Mouse (Mus musculus) MEL (cell line): ENCODE data around the gene Ppp1r32.

Experiments
- CHD1 ChIP-seq: IDR thresholded peaks from 2 replicates; pipeline ENCODE4 v1.6.1; 2012; ENCODE audit warnings: low read depth, mild to moderate bottlenecking, inconsistent platforms, low read length, improper control_type of control experiment
- CTCF ChIP-seq, 3 experiments: IDR thresholded peaks in 2 of 3; conservative IDR thresholded peaks in 1 of 3; 2 replicates each; pipeline ENCODE4 v1.5.1; 2011 to 2012; ENCODE audit warnings: low read length in 3 of 3, low read depth in 2 of 3, mild to moderate bottlenecking in 2 of 3, improper control_type of control experiment in 1 of 3, inconsistent platforms in 1 of 3, mixed read lengths in 1 of 3, moderate library complexity in 1 of 3; ENCODE audit not compliant: control insufficient read depth in 1 of 3, insufficient read depth in 1 of 3, poor library complexity in 1 of 3, severe bottlenecking in 1 of 3
- E2F4 ChIP-seq: IDR thresholded peaks from 2 replicates; pipeline ENCODE4 v1.6.1; 2011; ENCODE audit warnings: low read depth, low read length, improper control_type of control experiment, borderline replicate concordance
- ELF1 ChIP-seq: IDR thresholded peaks from 2 replicates; pipeline ENCODE4 v1.6.1; 2014; ENCODE audit warnings: low read depth, mild to moderate bottlenecking, inconsistent platforms, low read length, improper control_type of control experiment, moderate library complexity
- EP300 ChIP-seq, 2 experiments: IDR thresholded peaks; 2 replicates each; pipeline ENCODE4 v1.6.1; 2011; ENCODE audit warnings: improper control_type of control experiment in 2 of 2, low read length in 2 of 2, low read depth in 1 of 2, mild to moderate bottlenecking in 1 of 2
- MAFK ChIP-seq: IDR thresholded peaks from 2 replicates; pipeline ENCODE4 v1.6.1; 2011; ENCODE audit warnings: low read depth, mild to moderate bottlenecking, low read length, improper control_type of control experiment, borderline replicate concordance
- MAX ChIP-seq: IDR thresholded peaks from 2 replicates; pipeline ENCODE4 v1.6.1; 2011; ENCODE audit warnings: low read length, improper control_type of control experiment
- MAZ ChIP-seq: IDR thresholded peaks from 2 replicates; pipeline ENCODE4 v1.6.1; 2012; ENCODE audit warnings: low read depth, mild to moderate bottlenecking, inconsistent platforms, low read length, improper control_type of control experiment
- POLR2A ChIP-seq, 2 experiments: IDR thresholded peaks; 2 replicates each; pipeline ENCODE4 v1.6.1; 2011 to 2012; ENCODE audit warnings: low read length in 2 of 2, mild to moderate bottlenecking in 2 of 2, control low read depth in 1 of 2, improper control_type of control experiment in 1 of 2, low read depth in 1 of 2, moderate library complexity in 1 of 2; ENCODE audit not compliant: control insufficient read depth in 1 of 2, insufficient read depth in 1 of 2, poor library complexity in 1 of 2
- POLR2AphosphoS2 ChIP-seq: IDR thresholded peaks from 2 replicates; pipeline ENCODE4 v1.6.1; 2011; ENCODE audit warnings: low read length, improper control_type of control experiment
- SMC3 ChIP-seq: IDR thresholded peaks from 2 replicates; pipeline ENCODE4 v1.6.1; 2011; ENCODE audit warnings: low read depth, low read length, improper control_type of control experiment
- ZMIZ1 ChIP-seq: IDR thresholded peaks from 2 replicates; pipeline ENCODE4 v1.6.1; 2012; ENCODE audit warnings: low read depth, mild to moderate bottlenecking, inconsistent platforms, low read length, improper control_type of control experiment, moderate library complexity

DNA sequence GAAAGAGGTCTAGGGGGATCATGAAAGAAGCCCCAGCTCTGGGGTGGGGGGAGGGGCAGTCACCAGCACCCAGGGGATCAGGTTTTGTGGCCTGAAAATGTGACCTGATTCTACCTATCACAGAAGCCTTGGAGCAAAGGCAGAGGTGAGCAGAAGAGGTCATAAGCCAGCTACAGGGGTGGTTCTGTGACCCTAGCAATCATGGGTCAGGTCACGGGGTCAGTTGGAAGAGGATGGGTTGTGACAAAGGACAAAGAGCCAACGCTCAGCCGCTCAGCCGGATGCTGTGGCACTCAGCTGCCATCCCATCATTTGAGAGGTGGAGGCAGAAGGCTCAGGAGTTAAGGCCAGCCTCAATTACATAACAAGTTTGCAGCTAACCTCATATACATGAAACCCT lies 18.3 kb downstream of the Ppp1r32 start:
- no peak for TF ChIP-seq CTCF (IDR thresholded peaks at IDR 0.05 in 2 of 3, conservative IDR thresholded peaks at IDR 0.05 in 1 of 3; ENCODE audit: control insufficient read depth in 1 of 3, insufficient read depth in 1 of 3, low read depth in 2 of 3, low read length in 3 of 3, poor library complexity in 1 of 3, severe bottlenecking in 1 of 3)
- no peak for TF ChIP-seq SMC3
- no peak for TF ChIP-seq POLR2A (IDR thresholded peaks at IDR 0.05; ENCODE audit: control insufficient read depth in 1 of 2, insufficient read depth in 1 of 2, low read depth in 1 of 2, low read length in 2 of 2, poor library complexity in 1 of 2)
- no peak for TF ChIP-seq POLR2AphosphoS2
- TF ChIP-seq E2F4, result no peak
- TF ChIP-seq EP300 (IDR thresholded peaks at IDR 0.05; ENCODE audit: low read depth in 1 of 2, low read length in 2 of 2), result no peak
- TF ChIP-seq MAFK, result no peak
- TF ChIP-seq ELF1, result no peak
- no peak for TF ChIP-seq MAX
- no peak for TF ChIP-seq MAZ
- TF ChIP-seq CHD1, result no peak
- TF ChIP-seq ZMIZ1, result no peak
